Mouse (Mus musculus) adrenal gland, adult 8-10 months (tissue): ENCODE measurements at regions not wholly inside any gene's neighbourhood (a gene's known extent, or its start where the extent isn't known, plus 50 kb on each side); places are given as distances from the start of the nearest gene placed in this dataset.

ENCODE experiments used
- DNase-seq: peaks from one replicate; pipeline ENCODE4 v3.0.0; 2022

GRCm38 (mm10) chr2:50687672-50688151 lies 391.1 kb upstream of the Mmadhc start:
- no peak for DNase-seq

GRCm38 (mm10) chr2:50687222-50687621 lies 390.6 kb upstream of the Mmadhc start:
- DNase-seq = peak; percentile 89

- DNase-seq = no peak
These were observed 380.9 kb upstream of the Mmadhc start for GRCm38 (mm10) chr2:50677456-50677855.

GRCm38 (mm10) chr2:50675736-50676550 lies 379.3 kb upstream of the Mmadhc start:
- no peak for DNase-seq

- DNase-seq = no peak
These were observed 378.2 kb upstream of the Mmadhc start for GRCm38 (mm10) chr2:50674856-50675175.

GRCm38 (mm10) chr2:50674151-50674855 lies 377.7 kb upstream of the Mmadhc start:
- no peak for DNase-seq

- DNase-seq = no peak
These were observed 372.7 kb upstream of the Mmadhc start for GRCm38 (mm10) chr2:50669297-50669696.

- no peak for DNase-seq
These were observed 372.2 kb upstream of the Mmadhc start for GRCm38 (mm10) chr2:50668789-50669188.

- DNase-seq = no peak
These were observed 370.6 kb upstream of the Mmadhc start for GRCm38 (mm10) chr2:50667180-50667579.

- DNase-seq = no peak
These were observed 365.9 kb upstream of the Mmadhc start for GRCm38 (mm10) chr2:50662504-50662903.

- no peak for DNase-seq
These were observed 363.4 kb upstream of the Mmadhc start for GRCm38 (mm10) chr2:50660000-50660399.

- DNase-seq = no peak
These were observed 361.2 kb upstream of the Mmadhc start for GRCm38 (mm10) chr2:50657826-50658225.

GRCm38 (mm10) chr2:50656351-50656750 lies 359.8 kb upstream of the Mmadhc start:
- DNase-seq = no peak

GRCm38 (mm10) chr2:50654953-50655324 lies 358.3 kb upstream of the Mmadhc start:
- no peak for DNase-seq

GRCm38 (mm10) chr2:50654221-50654952 lies 357.8 kb upstream of the Mmadhc start:
- no peak for DNase-seq

- DNase-seq = no peak
These were observed 356.6 kb upstream of the Mmadhc start for GRCm38 (mm10) chr2:50653121-50653615.

- DNase-seq = no peak
These were observed 353.1 kb upstream of the Mmadhc start for GRCm38 (mm10) chr2:50649656-50650055.

- no peak for DNase-seq
These were observed 346.6 kb upstream of the Mmadhc start for GRCm38 (mm10) chr2:50643219-50643618.

GRCm38 (mm10) chr2:50642198-50642597 lies 345.6 kb upstream of the Mmadhc start:
- no peak for DNase-seq

GRCm38 (mm10) chr2:50635896-50636295 lies 339.3 kb upstream of the Mmadhc start:
- DNase-seq = no peak

- DNase-seq = no peak
These were observed 335.2 kb upstream of the Mmadhc start for GRCm38 (mm10) chr2:50631786-50632185.

GRCm38 (mm10) chr2:50627501-50627900 lies 330.9 kb upstream of the Mmadhc start:
- no peak for DNase-seq

- DNase-seq = no peak
These were observed 328.7 kb upstream of the Mmadhc start for GRCm38 (mm10) chr2:50625233-50625749.
